Mouse (Mus musculus) kidney, embryonic 15.5 days (tissue): Measurements from ENCODE around the gene Adgrv1. TPM values are rescaled to one million over a fixed set of nuclear protein-coding genes. Genes with fewer than 3 reads are reported as not detected.
A peak's percentile ranks its signal among the peaks of the same experiment; 100 is the strongest.

ENCODE experiments used
- ATAC-seq: fragments of 200-750 bp; cut with Nextera tagmentation; replicated peaks from 2 replicates; pipeline ENCODE4 v1.8.0; 2017; ENCODE audit warnings: moderate TSS enrichment; ENCODE audit not compliant: low FRiP score
- H3K27ac ChIP-seq: fragments of 300-500 bp; sonication (generic); 2 replicates; pipeline ENCODE4 v1.5.1; 2015; ENCODE audit warnings: mild to moderate bottlenecking, inconsistent platforms
- H3K27me3 ChIP-seq: fragments of 300-500 bp; sonication (generic); 2 replicates; pipeline ENCODE4 v1.6.1; 2015; ENCODE audit warnings: inconsistent platforms
- H3K36me3 ChIP-seq: fragments of 300-500 bp; sonication (generic); 2 replicates; pipeline ENCODE4 v1.6.1; 2015; ENCODE audit warnings: inconsistent platforms
- H3K4me1 ChIP-seq: fragments of 300-500 bp; sonication (generic); 2 replicates; pipeline ENCODE4 v1.6.1; 2015; ENCODE audit warnings: inconsistent platforms
- H3K4me2 ChIP-seq: fragments of 300-500 bp; sonication (generic); 2 replicates; pipeline ENCODE4 v1.6.1; 2015; ENCODE audit warnings: moderate library complexity, mild to moderate bottlenecking, inconsistent platforms
- H3K4me3 ChIP-seq: fragments of 300-500 bp; sonication (generic); replicated peaks from 2 replicates; pipeline ENCODE4 v1.5.1; 2015; ENCODE audit warnings: mild to moderate bottlenecking, inconsistent platforms
- H3K9ac ChIP-seq: fragments of 300-500 bp; sonication (generic); 2 replicates; pipeline ENCODE4 v1.6.1; 2015; ENCODE audit warnings: mild to moderate bottlenecking, inconsistent platforms
- H3K9me3 ChIP-seq: fragments of 300-500 bp; sonication (generic); replicated peaks from 2 replicates; pipeline ENCODE4 v1.6.1; 2016; ENCODE audit warnings: inconsistent platforms
- WGBS: fragments of 180-500 bp; shearing (Covaris S2); methylation state at CpG from one replicate; pipeline ENCODE4 v1.1.7; 2015; ENCODE audit warnings: mixed read lengths; 5-methylcytosine and 5-hydroxymethylcytosine counted together
- polyA plus RNA-seq: library from polyadenylated mRNA; unstranded; fragments of >200 nt; fragmentation: Nextera tagmentation; extraction: Ambion mirVana; gene quantifications from 2 replicates; pipeline ENCODE4 v1.2.1, GENCODE M21; 2015

Adgrv1 gene
- polyA plus RNA-seq, 1 experiment from 2014 or later, result 4.3 TPM

DNA sequence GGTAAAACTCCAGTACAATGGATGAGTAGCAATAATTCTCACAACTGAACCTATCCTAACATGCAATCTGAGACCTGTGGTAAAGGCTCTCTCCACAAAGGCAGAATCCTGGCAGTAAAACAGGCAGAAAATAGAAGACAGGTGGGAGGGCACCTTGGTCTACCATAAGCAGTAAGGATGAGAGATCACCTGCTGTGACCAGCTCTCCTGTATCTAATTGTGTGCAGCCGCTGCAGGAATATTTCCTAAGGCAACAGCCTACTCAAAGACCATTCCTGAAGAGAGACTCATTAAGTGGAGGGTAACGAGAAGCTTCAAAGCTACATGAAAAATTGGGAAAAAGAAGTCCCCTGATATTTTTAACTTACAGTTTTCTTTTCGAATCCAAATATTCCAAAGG, 167.2 kb downstream of the Adgrv1 start:
- WGBS, result 86% methylated on average over 3 of the region's 3 CpGs

DNA sequence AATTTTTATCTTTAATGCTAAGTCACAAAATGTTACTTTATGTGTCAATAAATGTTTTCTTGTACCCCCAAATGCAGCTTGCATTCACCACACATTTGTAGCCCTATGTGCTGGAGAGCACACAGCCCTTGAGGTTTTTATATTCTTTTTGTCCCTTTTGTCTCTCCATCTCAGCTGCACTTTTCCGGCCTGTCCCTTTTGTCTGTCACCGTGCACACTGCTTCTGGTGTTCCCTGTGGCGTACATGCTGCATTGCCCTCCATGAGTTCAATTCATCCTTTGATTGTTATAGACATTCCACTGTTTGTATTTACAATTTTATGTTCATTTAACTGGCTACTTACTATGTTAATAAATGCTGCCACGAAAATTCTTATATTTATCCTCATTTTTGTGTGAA, 183.3 kb downstream of the Adgrv1 start:
- Histone ChIP-seq H3K9ac (no peak overlapping the region), H3K9me3 (no peaks in the 10 kb centered on the region), H3K4me3 (no peak overlapping the region), H3K27me3 (no peaks in the 10 kb centered on the region), H3K4me1 (no peaks in the 10 kb centered on the region), H3K27ac (no peak overlapping the region), H3K4me2 (no peak overlapping the region), H3K36me3 (no peaks in the 10 kb centered on the region)
- 81% methylated on average over 4 of the region's 4 CpGs for WGBS
- ATAC-seq, result no peak

More for the DNA sequence above, 167.2 kb downstream of the Adgrv1 start:
- Histone ChIP-seq H3K4me2 (no peak overlapping the region), H3K27me3 (no peaks in the 10 kb centered on the region), H3K27ac (no peak overlapping the region), H3K9me3 (no peaks in the 10 kb centered on the region), H3K4me1 (no peaks in the 10 kb centered on the region), H3K4me3 (no peak overlapping the region), H3K36me3 (no peaks in the 10 kb centered on the region), H3K9ac (no peak overlapping the region)
- no peak for ATAC-seq

DNA sequence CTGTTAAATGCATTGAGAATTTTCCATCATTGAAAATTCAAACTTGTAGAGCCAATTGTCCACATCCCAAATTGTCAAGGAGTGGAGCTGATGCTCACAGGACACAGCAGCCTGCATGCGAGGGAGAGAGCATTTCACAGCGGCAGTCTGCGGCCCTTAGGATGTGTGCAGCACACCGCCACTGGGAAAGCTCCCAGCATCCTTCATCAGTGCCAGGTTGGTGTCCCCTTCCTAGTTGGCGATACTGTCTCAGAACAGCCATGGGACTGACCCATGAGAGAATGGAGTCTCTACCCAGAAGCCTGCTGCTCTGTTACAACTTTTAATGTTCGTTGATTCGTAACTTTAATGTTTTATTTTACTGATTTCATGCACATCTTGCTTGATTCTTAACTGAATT, 183.8 kb downstream of the Adgrv1 start:
- no peaks in the 10 kb centered on the region for H3K4me1 ChIP-seq
- ATAC-seq, result no peak
- H3K36me3 ChIP-seq, result no peaks in the 10 kb centered on the region
- H3K9ac ChIP-seq, result no peak overlapping the region
- WGBS, result 87% methylated on average over 7 of the region's 7 CpGs
- H3K4me3 ChIP-seq, result no peak overlapping the region
- no peak overlapping the region for H3K27ac ChIP-seq
- H3K9me3 ChIP-seq, result no peaks in the 10 kb centered on the region
- no peaks in the 10 kb centered on the region for H3K27me3 ChIP-seq
- no peak overlapping the region for H3K4me2 ChIP-seq

DNA sequence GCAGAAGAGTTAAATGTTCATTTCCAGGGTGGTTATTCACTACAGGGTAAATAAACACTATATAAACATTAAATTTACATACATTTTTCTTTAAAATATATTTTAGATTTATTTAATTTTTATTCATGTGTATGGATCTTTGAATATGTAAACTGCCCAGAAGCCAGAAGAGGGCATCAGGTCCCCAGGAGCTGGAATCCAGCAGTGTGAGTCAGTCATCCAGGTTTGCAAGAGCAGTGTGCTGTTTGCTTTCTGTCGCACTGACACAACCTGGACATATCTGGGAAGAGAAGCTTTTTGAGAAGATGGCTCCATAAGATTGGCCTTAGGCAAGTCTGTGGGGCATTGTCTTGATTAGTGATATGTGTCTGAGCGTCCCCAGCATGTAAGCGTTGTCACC, 191.5 kb downstream of the Adgrv1 start:
- no peaks in the 10 kb centered on the region for H3K4me1 ChIP-seq
- H3K4me2 ChIP-seq, result no peak overlapping the region
- WGBS, result 83% methylated on average over 3 of the region's 3 CpGs
- no peak overlapping the region for H3K4me3 ChIP-seq
- H3K9ac ChIP-seq, result no peak overlapping the region
- H3K27me3 ChIP-seq, result no peaks in the 10 kb centered on the region
- ATAC-seq, result no peak
- H3K9me3 ChIP-seq, result no peaks in the 10 kb centered on the region
- no peaks in the 10 kb centered on the region for H3K36me3 ChIP-seq
- H3K27ac ChIP-seq, result no peak overlapping the region

DNA sequence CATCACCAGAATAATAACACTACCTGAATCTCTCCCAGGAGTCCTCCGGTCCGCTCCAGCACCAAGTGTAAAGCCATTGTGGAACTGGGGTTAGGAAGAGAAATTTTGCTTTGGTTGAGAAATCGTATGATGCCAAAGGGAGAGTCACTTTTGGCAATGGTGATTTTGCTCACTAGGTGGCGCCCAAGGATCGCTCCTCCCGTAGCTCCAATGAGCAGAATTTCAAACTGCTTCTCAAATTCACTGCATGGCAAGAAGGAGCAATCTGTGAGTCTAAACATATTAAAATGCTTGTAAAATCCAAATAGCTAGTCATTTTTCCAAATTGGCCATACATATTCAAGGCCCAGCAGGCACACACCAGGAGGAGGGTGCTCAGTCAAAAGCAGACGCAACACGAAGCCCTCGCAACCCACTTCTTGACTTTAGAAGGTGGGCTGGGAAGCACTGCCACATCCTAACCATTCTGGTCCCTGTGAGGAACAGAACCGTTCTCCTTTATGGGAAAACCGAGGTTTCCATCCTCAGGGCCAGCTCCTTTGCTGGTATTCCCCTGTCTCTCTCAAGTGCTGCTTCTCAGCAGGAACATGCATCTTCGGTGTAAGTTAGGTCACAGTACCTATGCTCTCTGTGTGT, 193.4 kb downstream of the Adgrv1 start:
- Histone ChIP-seq H3K27ac (no peak overlapping the region), H3K4me1 (no peaks in the 10 kb centered on the region), H3K36me3 (no peaks in the 10 kb centered on the region), H3K4me3 (no peak overlapping the region), H3K4me2 (no peak overlapping the region), H3K27me3 (no peaks in the 10 kb centered on the region), H3K9me3 (no peaks in the 10 kb centered on the region), H3K9ac (no peak overlapping the region)
- no peak for ATAC-seq
- 46% methylated on average over 12 of the region's 12 CpGs for WGBS

DNA sequence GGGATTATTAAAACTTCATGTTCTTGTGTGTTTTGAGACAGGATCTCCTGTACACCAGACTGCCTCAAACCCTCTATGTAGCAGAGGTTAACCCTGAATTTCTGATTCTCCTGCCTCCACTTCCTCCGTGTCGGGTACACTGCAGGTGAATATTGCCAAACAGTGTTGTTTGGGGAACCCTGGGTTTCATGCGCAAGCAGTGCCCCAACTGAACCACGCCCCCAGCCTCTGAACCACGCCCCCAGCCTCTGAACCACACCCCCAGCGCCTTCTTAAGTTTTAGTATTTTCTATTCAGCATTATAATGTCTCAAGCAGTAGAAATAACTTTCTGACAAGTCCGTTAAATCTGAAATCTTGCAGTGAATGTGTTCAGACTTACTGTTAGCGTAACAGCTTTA, 195.9 kb downstream of the Adgrv1 start:
- Histone ChIP-seq H3K9me3 (no peaks in the 10 kb centered on the region), H3K4me2 (no peak overlapping the region), H3K9ac (no peak overlapping the region), H3K4me3 (no peak overlapping the region), H3K27ac (no peak overlapping the region), H3K4me1 (no peaks in the 10 kb centered on the region), H3K27me3 (no peaks in the 10 kb centered on the region), H3K36me3 (no peaks in the 10 kb centered on the region)
- 69% methylated on average over 8 of the region's 8 CpGs for WGBS
- ATAC-seq, result no peak

DNA sequence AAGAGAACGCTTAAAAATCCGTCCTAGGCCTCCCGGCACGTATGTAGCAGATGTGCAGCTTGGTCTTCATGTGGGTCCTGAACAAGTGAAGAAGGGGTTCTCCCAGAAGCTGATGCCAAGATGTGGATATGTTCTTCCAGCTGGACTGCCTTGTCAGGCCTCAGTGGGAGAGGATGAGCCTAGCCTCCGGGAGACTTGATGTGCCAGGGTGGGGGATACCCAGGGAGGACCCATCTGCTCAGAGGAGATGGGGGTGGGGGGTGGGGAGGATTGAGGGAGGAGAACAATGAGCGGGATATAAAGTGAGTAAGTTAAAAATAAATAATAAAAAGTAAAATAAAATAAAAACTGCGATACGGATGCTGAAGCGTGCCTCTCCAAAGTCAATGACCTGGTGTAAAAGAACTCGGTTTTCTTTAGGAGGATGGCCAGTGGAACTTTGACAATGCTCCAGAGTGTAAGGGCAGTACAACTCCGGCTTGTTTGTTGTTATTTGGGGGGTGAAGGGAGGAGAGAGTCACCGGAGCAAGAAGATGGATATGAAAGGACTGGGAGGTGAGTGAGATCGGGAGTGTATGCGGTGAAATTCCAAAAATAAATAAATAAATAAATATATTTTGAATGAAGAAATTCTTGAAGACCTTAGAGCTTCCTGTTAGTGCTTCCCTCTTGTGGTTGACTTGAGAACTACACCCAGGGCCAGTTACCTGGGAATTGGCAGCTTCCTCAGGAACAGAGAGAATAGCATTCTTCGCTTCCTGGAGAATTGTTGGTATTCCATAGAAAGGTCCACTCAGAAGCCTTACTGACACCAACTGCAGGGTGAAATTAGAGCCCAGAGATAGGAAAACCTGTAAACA, 205.8 kb downstream of the Adgrv1 start:
- ATAC-seq, result no peak; the same call in 1 of the 2 replicates
- Histone ChIP-seq H3K4me2 (no peak overlapping the region), H3K27ac (no peak overlapping the region), H3K9me3 (no peaks in the 10 kb centered on the region), H3K27me3 (no peaks in the 10 kb centered on the region), H3K4me1 (no peaks in the 10 kb centered on the region), H3K9ac (no peak overlapping the region), H3K36me3 (no peaks in the 10 kb centered on the region), H3K4me3 (no peak overlapping the region)
- 72% methylated on average over 15 of the region's 15 CpGs for WGBS

DNA sequence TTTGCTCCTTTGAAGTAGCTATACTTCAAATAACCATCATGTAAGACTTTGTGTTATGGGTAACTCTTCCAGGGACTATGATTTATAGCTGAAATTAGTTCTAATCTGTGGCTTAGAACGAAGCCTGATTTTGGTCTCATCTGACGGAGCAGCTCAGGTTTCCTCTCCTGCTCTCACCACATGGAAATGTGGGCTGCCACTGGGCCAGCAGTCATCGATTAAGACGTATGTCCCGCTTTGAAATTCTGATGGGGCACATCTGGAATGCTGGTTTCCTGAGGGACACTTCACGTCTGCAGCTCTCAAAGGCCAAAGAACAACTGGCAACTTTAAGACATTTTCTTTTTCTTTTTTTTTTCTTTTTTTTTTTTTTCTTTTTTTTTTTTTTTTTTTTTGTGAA, 207.8 kb downstream of the Adgrv1 start:
- no peak overlapping the region for H3K9ac ChIP-seq
- no peak for ATAC-seq
- H3K4me3 ChIP-seq, result no peak overlapping the region
- no peaks in the 10 kb centered on the region for H3K9me3 ChIP-seq
- no peak overlapping the region for H3K4me2 ChIP-seq
- no peaks in the 10 kb centered on the region for H3K36me3 ChIP-seq
- H3K27ac ChIP-seq, result no peak overlapping the region
- H3K4me1 ChIP-seq, result no peaks in the 10 kb centered on the region
- WGBS, result 25% methylated on average over 6 of the region's 6 CpGs
- no peaks in the 10 kb centered on the region for H3K27me3 ChIP-seq

DNA sequence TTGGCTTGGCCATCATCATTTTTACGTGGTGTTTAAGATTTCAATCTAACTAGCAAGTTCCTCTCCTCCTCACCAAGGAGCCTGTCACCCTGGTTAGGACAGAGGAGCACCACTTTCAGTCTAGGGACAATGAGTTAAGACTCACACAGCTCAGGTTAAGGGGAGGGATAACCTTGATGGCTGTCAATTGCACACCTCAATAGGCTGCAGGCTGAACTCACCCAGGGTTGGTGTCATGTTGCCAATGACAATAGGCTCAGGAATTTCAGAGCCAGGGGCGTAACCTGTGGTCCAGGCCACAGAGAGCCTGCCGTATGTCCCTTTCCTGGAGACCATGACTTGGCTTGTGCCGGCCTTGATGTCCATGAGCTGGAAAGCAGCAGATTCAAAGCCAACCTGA, 209.0 kb downstream of the Adgrv1 start:
- Histone ChIP-seq H3K9ac (no peak overlapping the region), H3K27me3 (no peaks in the 10 kb centered on the region), H3K9me3 (no peaks in the 10 kb centered on the region), H3K4me3 (no peak overlapping the region), H3K27ac (no peak overlapping the region), H3K4me1 (no peaks in the 10 kb centered on the region), H3K36me3 (no peaks in the 10 kb centered on the region), H3K4me2 (no peak overlapping the region)
- peak; percentile 49; the same call in 1 of the 2 replicates for ATAC-seq
- WGBS, result 62% methylated on average over 4 of the region's 4 CpGs

DNA sequence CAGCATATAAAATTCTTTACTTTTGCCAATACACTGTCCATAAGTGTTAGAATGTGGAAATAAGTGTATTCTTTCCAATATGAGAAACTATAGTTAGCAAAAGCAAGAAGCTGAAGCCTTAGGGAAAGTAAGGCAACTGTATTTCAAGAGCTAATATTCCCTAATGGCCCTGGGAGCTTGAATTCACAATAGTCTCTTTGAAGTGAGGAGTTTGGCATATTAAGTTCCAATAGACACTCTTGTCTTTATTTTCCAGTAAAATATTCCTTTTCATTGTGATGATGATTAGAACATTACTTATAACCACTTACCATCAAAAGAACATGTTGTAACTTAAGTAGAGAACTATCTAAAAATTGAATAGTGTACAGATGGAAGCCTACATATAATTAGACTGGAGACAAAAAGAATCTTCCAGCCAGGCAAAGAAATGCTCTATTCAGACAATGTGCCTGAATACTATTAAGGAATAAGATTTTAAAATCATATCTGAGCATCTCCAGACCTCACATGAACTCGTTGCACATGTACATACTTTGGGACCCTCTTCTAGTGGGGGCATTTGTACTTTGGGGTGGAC, 225.0 kb downstream of the Adgrv1 start:
- no peak overlapping the region for H3K4me3 ChIP-seq
- no peak overlapping the region for H3K27ac ChIP-seq
- H3K9ac ChIP-seq, result no peak overlapping the region
- no peaks in the 10 kb centered on the region for H3K36me3 ChIP-seq
- no peaks in the 10 kb centered on the region for H3K27me3 ChIP-seq
- no peak for ATAC-seq
- H3K4me2 ChIP-seq, result no peak overlapping the region
- WGBS, result 83% methylated on average over 1 of the region's 1 CpGs
- H3K9me3 ChIP-seq, result no peaks in the 10 kb centered on the region
- H3K4me1 ChIP-seq, result no peaks in the 10 kb centered on the region

DNA sequence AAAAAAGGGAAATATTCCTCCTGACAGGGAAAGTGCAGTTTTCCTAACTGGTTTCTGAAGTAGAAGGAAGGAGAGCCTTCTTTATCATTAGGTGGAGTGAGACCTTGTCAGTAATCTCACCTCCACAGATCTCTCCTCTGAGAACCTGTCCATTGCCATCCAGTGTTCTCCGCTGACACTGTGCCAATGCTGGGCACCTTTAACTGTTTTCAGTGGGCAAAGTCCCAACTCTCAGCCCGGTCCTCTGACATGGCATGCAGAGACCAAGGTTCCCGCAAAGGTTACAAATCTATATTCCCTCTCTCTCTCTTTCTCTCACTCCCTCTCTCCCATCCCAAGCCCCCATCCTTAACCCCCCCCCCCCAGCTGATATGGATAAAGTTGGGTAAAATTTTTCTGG, 230.1 kb downstream of the Adgrv1 start:
- no peaks in the 10 kb centered on the region for H3K4me1 ChIP-seq
- no peak overlapping the region for H3K27ac ChIP-seq
- H3K9ac ChIP-seq, result no peak overlapping the region
- ATAC-seq, result no peak
- H3K9me3 ChIP-seq, result no peaks in the 10 kb centered on the region
- H3K27me3 ChIP-seq, result no peaks in the 10 kb centered on the region
- no peak overlapping the region for H3K4me3 ChIP-seq
- WGBS, result 93% methylated on average over 3 of the region's 3 CpGs
- H3K36me3 ChIP-seq, result no peaks in the 10 kb centered on the region
- no peak overlapping the region for H3K4me2 ChIP-seq

DNA sequence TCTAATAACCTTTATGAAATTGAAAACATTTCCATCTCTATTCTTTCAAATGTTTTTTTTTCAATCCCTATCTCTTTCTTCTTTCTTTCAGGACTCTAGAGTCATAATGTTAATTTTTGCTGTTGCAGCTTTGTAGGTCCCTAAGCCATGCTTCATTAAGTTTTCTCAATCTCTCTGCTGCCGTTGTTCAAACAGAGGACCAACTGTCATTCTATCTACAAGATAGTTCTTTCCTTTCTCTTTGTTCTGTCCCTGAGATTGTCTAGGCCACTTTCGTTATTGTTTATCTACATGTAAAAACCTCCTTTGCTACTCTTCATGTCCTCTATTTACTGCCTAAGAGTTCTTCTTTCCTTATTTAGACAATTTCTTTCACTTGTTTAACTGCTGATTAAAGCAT, 230.8 kb downstream of the Adgrv1 start:
- 43% methylated on average over 2 of the region's 2 CpGs for WGBS
- ATAC-seq, result no peak
- H3K9me3 ChIP-seq, result no peaks in the 10 kb centered on the region
- H3K4me1 ChIP-seq, result no peaks in the 10 kb centered on the region
- no peaks in the 10 kb centered on the region for H3K27me3 ChIP-seq
- no peak overlapping the region for H3K4me2 ChIP-seq
- H3K4me3 ChIP-seq, result no peak overlapping the region
- H3K27ac ChIP-seq, result no peak overlapping the region
- no peak overlapping the region for H3K9ac ChIP-seq
- H3K36me3 ChIP-seq, result no peaks in the 10 kb centered on the region
